Mouse (Mus musculus) hindbrain, embryonic 13.5 days (tissue): ENCODE results near the gene Tnfrsf1a. TPM values are rescaled to one million over a fixed set of nuclear protein-coding genes. Genes with fewer than 3 reads are reported as not detected.
A peak's percentile ranks its signal among the peaks of the same experiment; 100 is the strongest.

Experiments
- ATAC-seq: fragments of 200-750 bp; cut with Nextera tagmentation; 2 replicates; pipeline ENCODE4 v1.8.0; 2017; ENCODE audit warnings: moderate TSS enrichment; ENCODE audit not compliant: low FRiP score
- H3K27ac ChIP-seq: fragments of 300-500 bp; sonication (generic); 2 replicates; pipeline ENCODE4 v1.5.1; 2015; ENCODE audit warnings: inconsistent platforms, mild to moderate bottlenecking, moderate library complexity
- H3K27me3 ChIP-seq: fragments of 300-500 bp; sonication (generic); 2 replicates; pipeline ENCODE4 v1.6.1; 2015; ENCODE audit warnings: mild to moderate bottlenecking, inconsistent platforms
- H3K36me3 ChIP-seq: fragments of 300-500 bp; sonication (generic); 2 replicates; pipeline ENCODE4 v1.6.1; 2015; ENCODE audit warnings: mild to moderate bottlenecking, inconsistent platforms
- H3K4me1 ChIP-seq: fragments of 300-500 bp; sonication (generic); replicated peaks from 2 replicates; pipeline ENCODE4 v1.6.1; 2015; ENCODE audit warnings: inconsistent platforms
- H3K4me2 ChIP-seq: fragments of 300-500 bp; sonication (generic); 2 replicates; pipeline ENCODE4 v1.6.1; 2015; ENCODE audit warnings: inconsistent platforms, mild to moderate bottlenecking, moderate library complexity
- H3K4me3 ChIP-seq: fragments of 300-500 bp; sonication (generic); 2 replicates; pipeline ENCODE4 v1.5.1; 2015; ENCODE audit warnings: mild to moderate bottlenecking, inconsistent platforms
- H3K9ac ChIP-seq: fragments of 300-500 bp; sonication (generic); 2 replicates; pipeline ENCODE4 v1.6.1; 2015; ENCODE audit warnings: mild to moderate bottlenecking, inconsistent platforms
- H3K9me3 ChIP-seq: fragments of 300-500 bp; sonication (generic); 2 replicates; pipeline ENCODE4 v1.6.1; 2016; ENCODE audit warnings: inconsistent platforms
- WGBS: fragments of 180-500 bp; shearing (Covaris S2); methylation state at CpG from one replicate; pipeline ENCODE4 v1.1.7; 2015; 5-methylcytosine and 5-hydroxymethylcytosine counted together
- polyA plus RNA-seq: library from polyadenylated mRNA; unstranded; fragments of >200 nt; fragmentation: Nextera tagmentation; extraction: Ambion mirVana; gene quantifications from 2 replicates; pipeline ENCODE4 v1.2.1, GENCODE M21; 2015

Tnfrsf1a gene
- polyA plus RNA-seq, 1 experiment from 2014 or later, result 15.7 TPM

DNA sequence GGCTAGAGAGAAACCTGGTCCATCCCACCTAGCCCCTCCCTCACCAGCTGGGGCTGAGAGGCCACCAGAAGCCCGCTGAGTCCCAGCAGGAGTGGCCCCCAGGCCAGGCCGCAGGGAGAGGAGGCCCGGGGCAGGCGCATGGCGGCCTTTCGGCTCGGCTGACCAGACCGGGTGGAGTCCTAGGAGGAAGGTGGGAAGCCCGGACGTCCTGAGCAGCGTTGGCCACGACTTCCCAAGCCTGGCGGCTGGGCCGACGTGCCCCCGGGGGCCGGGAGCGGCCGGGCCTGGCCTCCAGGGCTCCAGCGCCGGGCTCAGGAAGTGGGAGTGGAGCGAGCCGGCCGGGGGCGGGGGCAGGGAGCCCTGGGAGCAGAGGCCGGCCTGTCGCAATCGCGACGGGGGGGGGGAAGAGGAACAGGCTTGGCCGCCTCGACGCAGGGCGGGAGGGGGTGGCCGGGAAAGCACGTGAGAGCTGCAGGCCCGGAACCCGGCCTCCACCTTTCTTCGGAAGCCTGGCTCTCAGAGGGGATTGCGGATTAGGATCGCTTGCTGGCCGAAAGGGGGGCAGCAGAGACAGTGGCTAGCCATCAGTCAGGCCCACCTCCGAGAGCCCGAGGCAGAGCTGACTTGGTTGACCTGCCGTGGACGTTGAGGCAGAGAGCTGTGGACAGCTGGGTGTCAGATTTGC, 35.5 kb upstream of the Tnfrsf1a start, which contains the start of gene Ltbr:
Gene Ltbr, minus strand, starts transcription at position 340 of the 685 bp plus-strand sequence.
- H3K4me1 ChIP-seq, result peaks cover 29% of the 10 kb centered on the region
- no peak within 1 kb of the TSS for H3K27ac ChIP-seq
- H3K27me3 ChIP-seq, result peaks cover 11% of the 10 kb centered on the region; the same call in 1 of the 2 replicates
- no peaks in the 10 kb centered on the region for H3K9me3 ChIP-seq
- H3K4me3 ChIP-seq, result peak within 1 kb of the TSS; percentile 36
- H3K36me3 ChIP-seq, result no peaks in the 10 kb centered on the region
- 2% methylated on average over 46 of the region's 46 CpGs for WGBS
- H3K4me2 ChIP-seq, result peak within 1 kb of the TSS; percentile 60
- peak; percentile 62 for ATAC-seq
- H3K9ac ChIP-seq, result peak within 1 kb of the TSS; percentile 72

DNA sequence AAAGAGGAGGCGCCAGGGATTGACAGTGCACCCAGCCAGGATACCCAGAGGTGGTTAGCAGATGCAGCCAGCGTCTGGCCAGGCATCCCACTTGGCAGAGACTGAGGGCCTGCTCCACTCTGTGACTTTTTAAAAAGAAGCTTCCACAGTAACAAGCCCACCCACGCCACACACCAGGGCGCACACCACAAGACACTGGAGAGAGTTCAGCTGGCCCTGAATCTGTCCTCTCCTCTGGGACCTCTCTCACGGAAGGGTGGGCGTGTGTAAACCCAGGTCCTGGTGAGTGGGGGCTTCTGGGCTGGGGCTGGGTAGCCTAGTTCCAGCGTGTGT, 35.0 kb upstream of the Tnfrsf1a start:
- Histone ChIP-seq H3K36me3 (no peaks in the 10 kb centered on the region), H3K4me2 (peak overlapping the region; percentile 60), H3K4me3 (peak overlapping the region; percentile 36), H3K4me1 (peaks cover 24% of the 10 kb centered on the region), H3K27me3 (peaks cover 16% of the 10 kb centered on the region), H3K9me3 (no peaks in the 10 kb centered on the region), H3K9ac (peak overlapping the region; percentile 72), H3K27ac (no peak overlapping the region)
- ATAC-seq, result peak; percentile 34
- WGBS, result 56% methylated on average over 7 of the region's 7 CpGs

DNA sequence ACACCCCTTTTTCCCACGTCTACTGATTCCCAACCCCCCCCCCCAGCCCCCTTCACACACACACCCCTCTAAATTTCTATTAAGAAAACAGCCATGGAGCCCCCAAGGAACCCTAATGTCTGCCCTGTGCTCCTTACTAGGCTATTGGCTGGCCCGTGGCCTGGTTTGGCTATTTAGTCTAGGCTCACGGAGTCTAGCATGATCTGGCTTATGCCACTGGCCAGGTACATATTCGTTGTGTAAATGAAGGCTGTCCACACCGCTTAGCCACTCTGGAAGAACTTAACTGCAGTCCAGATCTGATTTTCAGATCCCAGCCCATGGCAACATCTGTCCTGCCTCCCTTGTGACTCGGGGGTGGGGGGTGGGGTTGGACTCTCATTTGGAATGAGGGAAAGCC, 34.4 kb upstream of the Tnfrsf1a start:
- no peak overlapping the region for H3K27ac ChIP-seq
- H3K36me3 ChIP-seq, result no peaks in the 10 kb centered on the region
- no peaks in the 10 kb centered on the region for H3K9me3 ChIP-seq
- no peak for ATAC-seq
- 76% methylated on average over 6 of the region's 6 CpGs for WGBS
- no peak overlapping the region for H3K4me3 ChIP-seq
- peaks cover 22% of the 10 kb centered on the region for H3K27me3 ChIP-seq
- H3K4me1 ChIP-seq, result peaks cover 22% of the 10 kb centered on the region
- no peak overlapping the region for H3K9ac ChIP-seq
- no peak overlapping the region for H3K4me2 ChIP-seq

DNA sequence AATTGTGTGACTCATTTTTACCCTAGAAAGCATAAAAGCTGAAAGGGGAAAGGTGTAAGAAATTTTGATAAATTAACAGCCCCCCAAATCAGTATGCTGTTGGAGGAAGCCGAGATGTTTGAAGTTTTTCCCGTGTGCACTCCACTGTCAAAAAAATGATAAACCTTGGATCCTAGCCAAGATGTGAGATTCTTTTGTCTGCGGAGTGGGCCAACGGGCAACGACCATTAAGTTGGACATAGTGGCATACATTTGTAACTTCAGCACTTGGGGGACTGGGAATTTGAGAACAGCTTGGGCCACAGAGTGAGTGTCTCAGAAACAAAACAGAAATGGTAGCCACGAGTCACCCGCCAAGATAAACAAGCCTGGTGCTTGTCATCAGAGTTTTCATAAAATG, 32.1 kb upstream of the Tnfrsf1a start:
- Histone ChIP-seq H3K4me1 (peaks cover 29% of the 10 kb centered on the region), H3K4me3 (no peak overlapping the region), H3K36me3 (no peaks in the 10 kb centered on the region), H3K9me3 (no peaks in the 10 kb centered on the region), H3K9ac (no peak overlapping the region), H3K27ac (no peak overlapping the region), H3K27me3 (peaks cover 43% of the 10 kb centered on the region), H3K4me2 (no peak overlapping the region)
- no peak for ATAC-seq
- WGBS, result 64% methylated on average over 7 of the region's 7 CpGs

DNA sequence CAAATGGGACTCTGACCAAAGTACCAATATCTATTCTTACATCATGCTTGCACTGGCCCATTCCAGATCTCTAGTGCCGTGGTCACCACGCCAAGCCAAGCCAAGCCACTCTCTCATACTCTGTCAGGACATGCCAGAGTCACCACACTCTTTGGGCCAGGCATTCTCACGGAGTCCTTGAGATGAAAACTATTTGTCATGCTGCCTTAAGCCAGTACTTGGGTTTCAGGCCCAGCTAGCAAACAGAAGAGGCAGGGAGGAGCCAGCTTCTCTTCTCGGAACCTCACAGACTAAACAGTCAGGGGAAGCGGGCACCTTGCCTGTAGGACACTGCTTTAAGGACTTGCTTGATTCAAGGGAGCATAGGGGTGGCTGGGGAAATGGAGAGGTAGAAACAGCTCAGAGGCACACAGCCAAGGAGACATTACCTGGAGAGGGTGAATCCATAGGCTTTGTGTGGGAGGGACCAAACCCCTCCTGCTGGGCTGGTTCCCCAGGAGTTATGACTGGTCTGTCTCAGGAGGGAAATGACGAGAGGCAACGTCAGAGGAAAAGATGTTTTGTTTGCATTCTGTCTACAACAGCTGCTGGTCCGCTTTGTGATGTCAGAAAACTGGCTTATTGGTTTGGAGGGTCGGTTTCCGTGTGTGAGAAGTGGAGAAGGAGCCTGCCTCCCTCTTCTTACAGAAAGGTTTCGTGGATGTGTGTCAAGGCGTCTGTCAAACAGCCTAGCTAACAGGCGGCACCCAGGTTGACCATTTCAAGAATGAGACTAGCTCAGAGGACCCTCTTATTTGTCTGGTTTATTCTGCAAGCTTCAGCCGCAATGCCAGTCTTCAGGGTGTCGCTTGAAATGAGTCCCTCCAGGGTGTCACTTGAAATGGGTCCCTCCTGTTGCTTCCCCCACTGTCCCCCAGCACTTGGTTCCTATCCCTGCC, 29.9 kb upstream of the Tnfrsf1a start:
- H3K4me3 ChIP-seq, result no peak overlapping the region
- H3K27me3 ChIP-seq, result peaks cover 54% of the 10 kb centered on the region
- H3K4me1 ChIP-seq, result peaks cover 10% of the 10 kb centered on the region
- no peaks in the 10 kb centered on the region for H3K9me3 ChIP-seq
- H3K36me3 ChIP-seq, result no peaks in the 10 kb centered on the region
- ATAC-seq, result no peak
- 76% methylated on average over 15 of the region's 15 CpGs for WGBS
- H3K9ac ChIP-seq, result no peak overlapping the region
- H3K4me2 ChIP-seq, result no peak overlapping the region
- H3K27ac ChIP-seq, result no peak overlapping the region

DNA sequence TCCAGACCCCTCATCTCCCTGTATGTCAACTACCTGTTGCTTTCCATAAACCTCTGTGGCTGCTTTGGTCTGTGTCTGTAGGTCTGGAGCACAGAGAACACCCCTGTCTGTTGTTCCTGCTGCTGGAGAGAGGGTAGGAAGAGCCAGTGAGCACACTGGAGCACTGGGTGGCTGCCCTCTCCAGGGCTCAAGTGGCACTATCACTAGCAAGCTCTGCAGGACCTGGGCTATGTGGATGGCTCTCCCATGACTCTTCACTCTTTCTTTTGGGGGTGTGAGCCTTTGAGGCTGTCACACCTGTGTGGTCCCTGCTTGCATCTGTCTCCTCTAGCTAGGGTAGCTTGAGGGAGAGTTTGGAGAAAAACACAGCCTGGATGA, 29.3 kb upstream of the Tnfrsf1a start:
- H3K4me1 ChIP-seq, result peaks cover 8% of the 10 kb centered on the region
- no peak overlapping the region for H3K9ac ChIP-seq
- no peak for ATAC-seq
- no peak overlapping the region for H3K4me3 ChIP-seq
- no peaks in the 10 kb centered on the region for H3K9me3 ChIP-seq
- H3K36me3 ChIP-seq, result no peaks in the 10 kb centered on the region
- H3K4me2 ChIP-seq, result no peak overlapping the region
- H3K27me3 ChIP-seq, result peaks cover 54% of the 10 kb centered on the region
- no peak overlapping the region for H3K27ac ChIP-seq

DNA sequence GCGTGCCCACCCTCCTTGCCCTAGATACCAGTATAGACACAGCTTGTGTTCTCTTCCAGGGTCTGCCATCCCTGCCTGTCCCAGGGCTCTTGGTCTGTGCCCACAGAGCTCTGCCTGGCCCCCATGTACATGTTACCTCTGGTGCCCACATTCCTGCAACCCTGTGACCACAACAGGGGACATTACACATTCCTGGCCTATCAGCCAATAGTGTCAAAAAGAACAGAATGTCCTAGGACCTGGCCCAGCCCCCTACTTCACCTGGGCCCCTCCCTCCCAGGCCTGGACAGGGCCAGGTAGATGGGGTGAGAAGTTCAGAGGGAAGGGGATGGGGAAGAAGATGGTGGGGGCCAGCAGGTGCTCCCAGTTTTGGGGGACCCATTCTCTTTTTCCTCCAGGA, 28.8 kb upstream of the Tnfrsf1a start, which contains the start of gene Scnn1a:
Gene Scnn1a, plus strand, starts transcription at position 337 of the 400 bp plus-strand sequence.
- H3K9ac ChIP-seq, result peak within 1 kb of the TSS; percentile 13; the same call in 1 of the 2 replicates
- H3K4me3 ChIP-seq, result no peak within 1 kb of the TSS
- peaks cover 8% of the 10 kb centered on the region for H3K4me1 ChIP-seq
- 0 out of 2 replicates have a peak, but pooled peaks have one; percentile 18 for ATAC-seq
- no peak within 1 kb of the TSS for H3K27ac ChIP-seq
- H3K9me3 ChIP-seq, result no peaks in the 10 kb centered on the region
- WGBS, result 82% methylated on average over 1 of the region's 1 CpGs
- H3K4me2 ChIP-seq, result no peak within 1 kb of the TSS
- no peaks in the 10 kb centered on the region for H3K36me3 ChIP-seq
- H3K27me3 ChIP-seq, result peaks cover 55% of the 10 kb centered on the region

DNA sequence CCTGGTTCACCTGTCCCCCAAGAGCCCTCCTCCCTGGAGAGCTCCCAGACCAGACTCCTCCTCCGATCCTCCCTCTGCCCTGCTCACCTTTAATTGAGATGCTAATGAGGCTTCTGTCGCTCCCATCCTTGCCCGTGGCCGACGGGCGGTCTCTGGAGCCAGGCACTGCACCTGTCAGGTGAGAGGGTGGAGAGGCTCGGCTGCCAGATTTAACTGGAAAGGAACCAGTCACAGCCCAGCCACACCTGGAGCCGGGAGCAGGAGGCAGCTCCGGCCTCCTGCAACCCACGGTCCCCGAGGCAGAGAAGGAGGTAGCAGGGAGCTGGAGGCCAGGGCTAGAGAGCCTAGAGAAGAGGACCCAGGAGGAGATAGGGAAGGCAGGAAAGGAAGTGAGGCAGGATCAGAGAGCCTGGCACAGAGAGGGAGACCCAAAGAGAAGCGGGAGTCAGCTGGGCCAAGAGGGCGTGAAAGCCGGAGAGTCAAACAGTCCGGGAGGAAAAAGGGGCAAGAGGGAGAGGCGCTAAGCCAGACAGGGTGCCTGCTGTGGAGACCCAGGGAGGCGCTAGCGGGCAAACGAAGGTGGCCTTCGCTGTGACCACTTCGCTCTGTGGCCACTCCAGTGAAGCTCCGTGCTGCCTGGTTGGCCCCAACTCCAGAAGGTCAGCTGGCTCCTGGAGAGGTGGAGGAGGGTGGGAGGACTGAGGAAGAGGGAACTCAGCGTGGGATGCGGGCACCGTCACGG, 27.9 kb upstream of the Tnfrsf1a start:
- no peak for ATAC-seq
- peaks cover 8% of the 10 kb centered on the region for H3K4me1 ChIP-seq
- H3K36me3 ChIP-seq, result no peaks in the 10 kb centered on the region
- H3K27ac ChIP-seq, result no peak overlapping the region
- no peak overlapping the region for H3K4me2 ChIP-seq
- H3K9me3 ChIP-seq, result no peaks in the 10 kb centered on the region
- peak overlapping the region; percentile 13; the same call in 1 of the 2 replicates for H3K9ac ChIP-seq
- WGBS, result 7% methylated on average over 26 of the region's 26 CpGs
- no peak overlapping the region for H3K4me3 ChIP-seq
- H3K27me3 ChIP-seq, result peaks cover 58% of the 10 kb centered on the region

DNA sequence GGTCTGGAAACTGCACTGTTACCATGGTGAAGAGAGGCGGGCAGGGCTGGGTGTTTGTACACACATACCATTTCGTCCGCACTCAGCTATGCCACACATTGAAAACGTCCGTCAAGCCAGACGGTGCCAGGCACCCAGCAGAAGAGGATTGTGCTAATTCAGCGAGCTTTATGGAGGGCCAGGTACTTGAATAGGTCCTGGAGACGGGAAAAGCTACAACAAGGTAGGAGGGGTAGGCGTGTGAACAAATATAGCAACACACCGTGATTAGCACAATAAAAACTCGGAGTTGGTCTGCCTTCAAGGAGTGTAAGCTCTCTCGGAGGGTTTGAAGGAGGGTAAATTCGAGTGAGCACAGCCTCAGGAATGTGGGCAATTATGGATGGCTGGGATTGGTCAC, 26.4 kb upstream of the Tnfrsf1a start:
- WGBS, result 59% methylated on average over 13 of the region's 13 CpGs
- H3K9ac ChIP-seq, result no peak overlapping the region
- no peak overlapping the region for H3K27ac ChIP-seq
- H3K4me3 ChIP-seq, result no peak overlapping the region
- no peaks in the 10 kb centered on the region for H3K36me3 ChIP-seq
- H3K4me2 ChIP-seq, result no peak overlapping the region
- no peak for ATAC-seq
- peaks cover 58% of the 10 kb centered on the region for H3K27me3 ChIP-seq
- peaks cover 8% of the 10 kb centered on the region for H3K4me1 ChIP-seq
- no peaks in the 10 kb centered on the region for H3K9me3 ChIP-seq

DNA sequence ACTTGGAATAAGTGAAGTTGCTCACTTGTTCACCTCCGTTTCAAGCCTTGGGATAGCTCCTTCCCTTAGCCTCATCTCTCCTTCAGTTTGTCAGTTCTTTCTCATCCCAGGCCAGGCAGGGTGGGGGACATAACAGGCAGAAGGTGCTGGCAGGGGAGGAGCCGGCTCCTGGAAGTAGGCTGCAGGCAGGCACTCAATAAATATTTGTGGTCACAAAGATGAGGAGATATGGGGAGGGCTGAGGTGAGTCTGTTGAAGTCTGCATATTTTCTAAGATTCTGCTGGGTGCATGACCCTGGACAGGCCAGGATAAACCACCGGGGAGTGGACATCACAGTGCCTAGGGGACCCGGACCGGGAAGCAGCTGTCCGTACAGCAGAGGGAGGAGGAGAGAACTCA, 25.6 kb upstream of the Tnfrsf1a start:
- Histone ChIP-seq H3K9ac (no peak overlapping the region), H3K4me2 (no peak overlapping the region), H3K4me1 (peaks cover 8% of the 10 kb centered on the region), H3K27me3 (peaks cover 57% of the 10 kb centered on the region), H3K27ac (no peak overlapping the region), H3K36me3 (no peaks in the 10 kb centered on the region), H3K9me3 (no peaks in the 10 kb centered on the region), H3K4me3 (no peak overlapping the region)
- ATAC-seq, result no peak
- 68% methylated on average over 6 of the region's 6 CpGs for WGBS

DNA sequence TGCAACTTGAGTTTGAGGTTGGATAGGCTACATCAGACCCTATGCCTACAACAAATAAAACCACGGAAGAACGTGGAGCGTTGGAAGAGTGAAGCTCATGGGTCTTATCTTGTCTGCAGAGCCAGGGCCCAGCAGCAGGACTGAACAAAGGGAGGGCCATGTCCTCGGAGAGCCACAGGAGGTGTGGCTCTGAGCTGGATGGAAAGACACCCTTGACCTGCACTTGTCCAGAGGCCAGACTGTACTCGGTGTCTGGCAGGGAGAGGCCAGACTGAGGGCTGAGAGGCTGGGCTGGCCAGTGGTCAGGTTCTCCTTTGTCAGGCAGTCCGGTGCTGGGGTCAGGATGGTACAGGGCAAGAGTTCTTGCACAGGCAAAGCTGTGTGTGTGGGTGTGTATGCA, 23.8 kb upstream of the Tnfrsf1a start:
- H3K27ac ChIP-seq, result no peak overlapping the region
- 68% methylated on average over 6 of the region's 6 CpGs for WGBS
- no peak overlapping the region for H3K9ac ChIP-seq

DNA sequence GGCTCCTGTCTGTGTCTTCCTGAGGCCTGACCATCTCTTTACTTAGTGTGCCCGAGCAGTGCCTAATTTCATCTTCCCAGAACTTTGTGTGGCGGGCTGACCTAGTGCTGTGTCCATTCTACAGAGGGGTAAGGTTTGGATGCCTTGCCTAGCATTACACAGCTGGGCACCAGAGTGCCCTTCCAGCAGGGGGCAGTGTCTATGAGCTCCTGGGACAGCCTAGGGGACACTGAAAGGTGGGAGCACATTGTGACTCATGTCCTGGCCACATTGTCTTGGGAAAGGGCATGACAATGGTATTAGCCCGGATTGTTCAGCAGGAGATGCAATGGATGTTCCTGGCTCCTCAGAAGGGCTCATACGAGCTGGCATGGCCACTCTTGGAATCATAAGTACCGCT, 20.9 kb upstream of the Tnfrsf1a start:
- Histone ChIP-seq H3K4me3 (no peak overlapping the region), H3K27me3 (peaks cover 14% of the 10 kb centered on the region), H3K36me3 (no peaks in the 10 kb centered on the region), H3K4me2 (no peak overlapping the region), H3K27ac (no peak overlapping the region), H3K9ac (no peak overlapping the region), H3K9me3 (no peaks in the 10 kb centered on the region), H3K4me1 (peaks cover 9% of the 10 kb centered on the region)
- ATAC-seq, result no peak
- 80% methylated on average over 5 of the region's 5 CpGs for WGBS

More for the DNA sequence above, 23.8 kb upstream of the Tnfrsf1a start:
- no peaks in the 10 kb centered on the region for H3K36me3 ChIP-seq
- H3K4me2 ChIP-seq, result no peak overlapping the region
- H3K9me3 ChIP-seq, result no peaks in the 10 kb centered on the region
- peaks cover 39% of the 10 kb centered on the region for H3K27me3 ChIP-seq
- no peak overlapping the region for H3K4me3 ChIP-seq
- no peak for ATAC-seq
- H3K4me1 ChIP-seq, result peaks cover 10% of the 10 kb centered on the region
